ENCODE assay signal across 9 mouse cellular contexts in genomic region chr5:103426250-103426649, GRCm38 (mm10). TPM values are rescaled to one million over a fixed set of nuclear protein-coding genes. Genes with fewer than 3 reads are reported as not detected.
DNase-seq lines count a peak whose midpoint lies in the region; ATAC-seq lines count a peak whose summit lies in the region.
"Had no signal": no experiment of that assay in that cellular context is flagged by ENCODE, and none has a peak within 500 bp of the region (broad histone marks: within the 10 kb centered on the region; RNA-seq: fewer than 3 reads in every experiment).

No protein-coding gene starts in this region.

- WGBS in embryonic facial prominence, embryonic 15.5 days = 11% methylated on average over 9 of the region's 9 CpGs
- WGBS in midbrain, embryonic 15.5 days = 17% methylated on average over 9 of the region's 9 CpGs

- H3K9ac ChIP-seq in embryonic facial prominence, embryonic 15.5 days = peak overlapping the region; percentile 76; the same call in 1 of the 2 replicates
- no peak overlapping the region for H3K9ac ChIP-seq in midbrain, embryonic 15.5 days

- DNase-seq in kidney, adult 11 months = peak; percentile 42
- DNase-seq in kidney, postnatal 14 days = no peak
- peak; percentile 68 for DNase-seq in kidney, adult 9 months
- DNase-seq in cerebellum, adult 9-11 months = no peak
- DNase-seq in right cerebral cortex, postnatal 10 days (ENCODE audit: low spot score in 2 of 2) = no peak

- peaks cover 39% of the 10 kb centered on the region for H3K4me1 ChIP-seq in embryonic facial prominence, embryonic 15.5 days
- peaks cover 27% of the 10 kb centered on the region for H3K4me1 ChIP-seq in midbrain, embryonic 15.5 days

- H3K27me3 ChIP-seq in embryonic facial prominence, embryonic 15.5 days = no peaks in the 10 kb centered on the region
- 0 out of 2 replicates have a peak, but pooled peaks cover 5% of the 10 kb centered on the region for H3K27me3 ChIP-seq in midbrain, embryonic 15.5 days (replicated peaks)

- peak overlapping the region; percentile 90 for H3K4me2 ChIP-seq in embryonic facial prominence, embryonic 15.5 days (replicated peaks)
- H3K4me2 ChIP-seq in midbrain, embryonic 15.5 days = peak overlapping the region; percentile 94

- H3K4me3 ChIP-seq in embryonic facial prominence, embryonic 15.5 days (replicated peaks) = peak overlapping the region; percentile 77
- peak overlapping the region; percentile 67 for H3K4me3 ChIP-seq in midbrain, embryonic 15.5 days

- no peaks in the 10 kb centered on the region for H3K9me3 ChIP-seq in embryonic facial prominence, embryonic 15.5 days (replicated peaks)
- H3K9me3 ChIP-seq in midbrain, embryonic 15.5 days = no peaks in the 10 kb centered on the region

- ATAC-seq in embryonic facial prominence, embryonic 15.5 days (ENCODE audit: insufficient number of reproducible peaks, low FRiP score, low TSS enrichment, low read depth) = no peak
- ATAC-seq in midbrain, embryonic 15.5 days (replicated peaks) = no peak
- ATAC-seq in megakaryocyte-erythroid progenitor cell, adult 5-6 weeks (replicated peaks; ENCODE audit: low FRiP score, low TSS enrichment, poor library complexity, severe bottlenecking) = no peak

- no peaks in the 10 kb centered on the region for H3K36me3 ChIP-seq in embryonic facial prominence, embryonic 15.5 days
- H3K36me3 ChIP-seq in midbrain, embryonic 15.5 days (replicated peaks) = no peaks in the 10 kb centered on the region
- H3K36me3 ChIP-seq: G1E had no signal

- peak overlapping the region; percentile 90; the same call in 1 of the 2 replicates for H3K27ac ChIP-seq in embryonic facial prominence, embryonic 15.5 days (replicated peaks)
- no peak overlapping the region for H3K27ac ChIP-seq in midbrain, embryonic 15.5 days

RNA-seq across cellular contexts. Expression of gene Ptpn13, which starts 1.3 kb away (rescaled TPM):
- 22.7 and 23.3 TPM in 2 replicates for polyA plus RNA-seq in embryonic facial prominence, embryonic 15.5 days (2015; fragmentation: Nextera tagmentation; extraction: Ambion mirVana)
- 5.8 and 5.9 TPM in 2 replicates for polyA plus RNA-seq in midbrain, embryonic 15.5 days (2015; fragmentation: Nextera tagmentation; extraction: Ambion mirVana)
- 7.4 and 8.7 TPM in 2 replicates for total RNA-seq in megakaryocyte-erythroid progenitor cell, adult 5-6 weeks (2014; fragmentation: Nextera tagmentation)
- 4.0 and 7.9 TPM in 2 replicates for total RNA-seq in megakaryocyte-erythroid progenitor cell, adult 5-6 weeks (2017)
- polyA plus RNA-seq: G1E had no signal

Comparison
In these comparisons a context has a peak if more than half of its experiments do, and no peak if none do; other contexts are left out.
1. DNase-seq: peak in kidney, adult 11 months (single experiment) and kidney, adult 9 months (single experiment); none in kidney, postnatal 14 days (single experiment), cerebellum, adult 9-11 months (single experiment) and right cerebral cortex, postnatal 10 days (0 of 2).